ENCODE assay signal across 14 mouse cellular contexts in genomic region chr11:21322349-21322748, GRCm38 (mm10). TPM values are rescaled to one million over a fixed set of nuclear protein-coding genes. Genes with fewer than 3 reads are reported as not detected.
DNase-seq lines count a peak whose midpoint lies in the region; ATAC-seq and TF ChIP-seq lines count a peak whose summit lies in the region.
"Had no signal": no experiment of that assay in that cellular context is flagged by ENCODE, and none has a peak within 500 bp of the region (broad histone marks: within the 10 kb centered on the region; RNA-seq: fewer than 3 reads in every experiment).

No protein-coding gene starts in this region.

- H3K27me3 ChIP-seq in hindbrain, postnatal 0 days (ENCODE audit: insufficient read depth, low read length) = no peaks in the 10 kb centered on the region
- no peaks in the 10 kb centered on the region for H3K27me3 ChIP-seq in hindbrain, embryonic 16.5 days (replicated peaks; ENCODE audit: control insufficient read depth, insufficient read depth, low read length)
- no peaks in the 10 kb centered on the region for H3K27me3 ChIP-seq in midbrain, embryonic 11.5 days (ENCODE audit: control insufficient read depth, insufficient read depth, low read length)
- H3K27me3 ChIP-seq in midbrain, embryonic 15.5 days (replicated peaks) = no peaks in the 10 kb centered on the region
- H3K27me3 ChIP-seq: heart, embryonic 15.5 days; midbrain, embryonic 12.5 days; Patski; stomach, embryonic 15.5 days had no signal

- H3K9ac ChIP-seq in hindbrain, postnatal 0 days (replicated peaks; ENCODE audit: low read length) = no peak overlapping the region
- H3K9ac ChIP-seq in hindbrain, embryonic 16.5 days (ENCODE audit: low read depth, low read length) = no peak overlapping the region
- no peak overlapping the region for H3K9ac ChIP-seq in midbrain, embryonic 11.5 days (ENCODE audit: low read length)
- H3K9ac ChIP-seq in midbrain, embryonic 15.5 days = no peak overlapping the region
- H3K9ac ChIP-seq: heart, embryonic 15.5 days; midbrain, embryonic 12.5 days; stomach, embryonic 15.5 days had no signal

- no peak for DNase-seq in hindbrain, postnatal 0 days (ENCODE audit: low spot score)
- peak; percentile 44 for DNase-seq in midbrain, embryonic 11.5 days (ENCODE audit: low spot score, missing footprints)
- DNase-seq in ZHBTc4 (ENCODE audit: low read depth, low spot score) = peak; percentile 49
- DNase-seq in adrenal gland, adult 18-20 months (ENCODE audit: low spot score in 2 of 2) = no peak
- DNase-seq in frontal cortex, adult 2 months (ENCODE audit: extremely low spot score in 1 of 2, low spot score in 1 of 2) = no peak
- DNase-seq: adrenal gland, adult 8-10 months; kidney, postnatal 14 days had no signal

- no peak overlapping the region for H3K27ac ChIP-seq in hindbrain, postnatal 0 days
- no peak overlapping the region for H3K27ac ChIP-seq in hindbrain, embryonic 16.5 days (ENCODE audit: low read depth, low read length)
- no peak overlapping the region for H3K27ac ChIP-seq in midbrain, embryonic 11.5 days (ENCODE audit: low read depth, low read length)
- H3K27ac ChIP-seq in midbrain, embryonic 15.5 days = no peak overlapping the region
- H3K27ac ChIP-seq: heart, embryonic 15.5 days; midbrain, embryonic 12.5 days; stomach, embryonic 15.5 days had no signal

- H3K9me3 ChIP-seq in hindbrain, postnatal 0 days (ENCODE audit: low read length) = no peaks in the 10 kb centered on the region
- no peaks in the 10 kb centered on the region for H3K9me3 ChIP-seq in hindbrain, embryonic 16.5 days (ENCODE audit: control insufficient read depth, low read length)
- no peaks in the 10 kb centered on the region for H3K9me3 ChIP-seq in midbrain, embryonic 11.5 days (ENCODE audit: control insufficient read depth, low read length)
- no peaks in the 10 kb centered on the region for H3K9me3 ChIP-seq in midbrain, embryonic 15.5 days
- H3K9me3 ChIP-seq: heart, embryonic 15.5 days; midbrain, embryonic 12.5 days; stomach, embryonic 15.5 days had no signal

- 88% methylated on average over 3 of the region's 3 CpGs for WGBS in hindbrain, postnatal 0 days
- WGBS in hindbrain, embryonic 16.5 days = 84% methylated on average over 3 of the region's 3 CpGs
- 89% methylated on average over 3 of the region's 3 CpGs for WGBS in midbrain, embryonic 11.5 days
- WGBS in midbrain, embryonic 15.5 days = 89% methylated on average over 3 of the region's 3 CpGs

- peak; percentile 18; the same call in 1 of the 2 replicates for TF ChIP-seq CTCF in hindbrain, postnatal 0 days (IDR thresholded peaks at IDR 0.05; ENCODE audit: low read depth)

- H3K4me1 ChIP-seq in hindbrain, postnatal 0 days (ENCODE audit: insufficient read depth, low read length) = no peaks in the 10 kb centered on the region
- no peaks in the 10 kb centered on the region for H3K4me1 ChIP-seq in hindbrain, embryonic 16.5 days (ENCODE audit: control insufficient read depth, insufficient read depth, low read depth, low read length)
- H3K4me1 ChIP-seq in midbrain, embryonic 11.5 days (ENCODE audit: control insufficient read depth, insufficient read depth, low read length) = no peaks in the 10 kb centered on the region
- H3K4me1 ChIP-seq in midbrain, embryonic 15.5 days = no peaks in the 10 kb centered on the region
- H3K4me1 ChIP-seq: midbrain, embryonic 12.5 days; stomach, embryonic 15.5 days had no signal

- H3K36me3 ChIP-seq in hindbrain, postnatal 0 days (ENCODE audit: insufficient read depth, low read length) = no peaks in the 10 kb centered on the region; the same call in 1 of the 2 replicates
- peaks cover 6% of the 10 kb centered on the region for H3K36me3 ChIP-seq in hindbrain, embryonic 16.5 days (ENCODE audit: control insufficient read depth, insufficient read depth, low read length)
- 0 out of 2 replicates have a peak, but pooled peaks cover 3% of the 10 kb centered on the region for H3K36me3 ChIP-seq in midbrain, embryonic 11.5 days (ENCODE audit: control insufficient read depth, insufficient read depth, low read length)
- H3K36me3 ChIP-seq in midbrain, embryonic 15.5 days (replicated peaks) = 0 out of 2 replicates have a peak, but pooled peaks cover 22% of the 10 kb centered on the region

- no peak overlapping the region for H3K4me3 ChIP-seq in hindbrain, postnatal 0 days (ENCODE audit: low read length)
- no peak overlapping the region for H3K4me3 ChIP-seq in hindbrain, embryonic 16.5 days (ENCODE audit: low read length)
- no peak overlapping the region for H3K4me3 ChIP-seq in midbrain, embryonic 11.5 days (ENCODE audit: low read depth, low read length)
- no peak overlapping the region for H3K4me3 ChIP-seq in midbrain, embryonic 15.5 days
- H3K4me3 ChIP-seq: heart, embryonic 15.5 days; midbrain, embryonic 12.5 days; stomach, embryonic 15.5 days had no signal

- ATAC-seq in hindbrain, postnatal 0 days = 0 out of 2 replicates have a peak, but pooled peaks have one; percentile 12
- ATAC-seq in hindbrain, embryonic 16.5 days = no peak
- ATAC-seq in midbrain, embryonic 11.5 days (ENCODE audit: low FRiP score) = no peak
- no peak for ATAC-seq in midbrain, embryonic 15.5 days (replicated peaks)
- ATAC-seq in megakaryocyte-erythroid progenitor cell, adult 5-6 weeks (replicated peaks; ENCODE audit: low FRiP score, low TSS enrichment, poor library complexity, severe bottlenecking) = peak; percentile 63; the same call in 1 of the 2 replicates
- ATAC-seq: Patski had no signal

- no peak overlapping the region for H3K4me2 ChIP-seq in hindbrain, postnatal 0 days (ENCODE audit: low read depth, low read length)
- H3K4me2 ChIP-seq in hindbrain, embryonic 16.5 days (ENCODE audit: low read length) = no peak overlapping the region
- H3K4me2 ChIP-seq in midbrain, embryonic 11.5 days = no peak overlapping the region
- no peak overlapping the region for H3K4me2 ChIP-seq in midbrain, embryonic 15.5 days
- H3K4me2 ChIP-seq: heart, embryonic 15.5 days; midbrain, embryonic 12.5 days; stomach, embryonic 15.5 days had no signal

RNA-seq across cellular contexts. Expression of gene Ugp2, which starts 48.7 kb away (rescaled TPM):
- 37.4 and 41.2 TPM in 2 replicates for total RNA-seq in hindbrain, postnatal 0 days (2014; rRNA removed)
- polyA plus RNA-seq in hindbrain, postnatal 0 days (2015; fragmentation: Nextera tagmentation; extraction: Ambion mirVana) = 66.8 and 70.2 TPM in 2 replicates
- polyA plus RNA-seq in hindbrain, embryonic 16.5 days (2015; fragmentation: Nextera tagmentation; extraction: Ambion mirVana) = 76.2 and 76.3 TPM in 2 replicates
- 70.0 and 75.2 TPM in 2 replicates for polyA plus RNA-seq in midbrain, embryonic 11.5 days (2014; fragmentation: Nextera tagmentation; extraction: Ambion mirVana)
- 58.8 and 60.4 TPM in 2 replicates for polyA plus RNA-seq in midbrain, embryonic 15.5 days (2015; fragmentation: Nextera tagmentation; extraction: Ambion mirVana)
- total RNA-seq in megakaryocyte-erythroid progenitor cell, adult 5-6 weeks (2014; fragmentation: Nextera tagmentation) = 13.8 and 24.6 TPM in 2 replicates
- total RNA-seq in megakaryocyte-erythroid progenitor cell, adult 5-6 weeks (2017) = 14.1 and 25.9 TPM in 2 replicates
- 100 to 1,000 TPM in 1 of 2 experiments, 10 to 100 TPM in 1; 99.2 to 169 TPM for total RNA-seq in adrenal gland, adult 18-20 months (2021)
- 53.8 and 57.0 TPM in 2 replicates for polyA plus RNA-seq in frontal cortex, adult 2 months (2012; rRNA removed)

Comparison
In these comparisons a context has a peak if more than half of its experiments do, and no peak if none do; other contexts are left out.
1. ATAC-seq: peak in hindbrain, postnatal 0 days (single experiment) and megakaryocyte-erythroid progenitor cell, adult 5-6 weeks (single experiment); none in hindbrain, embryonic 16.5 days (single experiment), midbrain, embryonic 11.5 days (single experiment) and midbrain, embryonic 15.5 days (single experiment).
2. DNase-seq: peak in midbrain, embryonic 11.5 days (single experiment) and ZHBTc4 (single experiment); none in hindbrain, postnatal 0 days (single experiment), adrenal gland, adult 18-20 months (0 of 2) and frontal cortex, adult 2 months (0 of 2).